Comparison of ENCODE assay signal across 16 mouse cellular contexts in the genomic region with DNA sequence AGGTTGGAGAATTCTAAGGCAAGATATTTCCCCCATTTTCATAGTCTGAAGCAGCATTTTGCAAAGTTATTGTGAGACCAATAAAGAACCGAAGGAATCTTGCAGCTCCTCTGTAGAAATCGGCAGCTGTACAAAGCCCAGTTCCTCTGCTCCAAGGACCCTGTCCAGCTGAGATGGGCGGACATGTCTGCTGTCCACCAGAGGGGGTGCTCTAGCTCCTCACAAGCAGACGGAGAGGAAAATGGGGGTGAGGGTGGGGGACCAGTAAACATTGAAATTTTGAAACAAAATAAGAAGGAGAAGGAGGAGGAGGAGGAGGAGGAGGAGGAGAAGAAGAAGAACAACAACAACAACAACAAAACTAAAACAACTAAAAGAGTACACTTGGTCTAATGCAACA. TPM values are rescaled to one million over a fixed set of nuclear protein-coding genes. Genes with fewer than 3 reads are reported as not detected.
A peak's percentile ranks its signal among the peaks of the same experiment; 100 is the strongest.
DNase-seq lines count a peak whose midpoint lies in the region; ATAC-seq and TF ChIP-seq lines count a peak whose summit lies in the region.
"Had no signal": no experiment of that assay in that cellular context is flagged by ENCODE, and none has a peak within 500 bp of the region (broad histone marks: within the 10 kb centered on the region; RNA-seq: fewer than 3 reads in every experiment).

No protein-coding gene starts in this region.

- H3K27ac ChIP-seq in embryonic facial prominence, embryonic 11.5 days (replicated peaks; ENCODE audit: low read depth, low read length): no peak overlapping the region
- H3K27ac ChIP-seq in embryonic facial prominence, embryonic 10.5 days (replicated peaks): no peak overlapping the region
- no peak overlapping the region for H3K27ac ChIP-seq in kidney, postnatal 0 days
- H3K27ac ChIP-seq in lung, embryonic 14.5 days (ENCODE audit: low read depth): no peak overlapping the region
- H3K27ac ChIP-seq in cortical plate, adult 2 months (ENCODE audit: insufficient read depth, low read length): no peak overlapping the region
- H3K27ac ChIP-seq: forebrain, embryonic 15.5 days; hindbrain, embryonic 12.5 days; limb, embryonic 10.5 days; midbrain, embryonic 15.5 days had no signal

- no peak overlapping the region for H3K9ac ChIP-seq in embryonic facial prominence, embryonic 11.5 days (replicated peaks; ENCODE audit: low read length)
- no peak overlapping the region for H3K9ac ChIP-seq in kidney, postnatal 0 days (ENCODE audit: low read depth, low read length)
- no peak overlapping the region for H3K9ac ChIP-seq in lung, embryonic 14.5 days
- H3K9ac ChIP-seq: forebrain, embryonic 15.5 days; hindbrain, embryonic 12.5 days; midbrain, embryonic 15.5 days had no signal

- TF ChIP-seq CTCF in kidney, postnatal 0 days (IDR thresholded peaks at IDR 0.05; ENCODE audit: low read depth): peak; percentile 57
- TF ChIP-seq CTCF in lung, embryonic 14.5 days (IDR thresholded peaks at IDR 0.05; ENCODE audit: low read depth): peak; percentile 40
- TF ChIP-seq CTCF in cortical plate, adult 2 months (IDR thresholded peaks at IDR 0.05; ENCODE audit: extremely low read depth, insufficient read depth, low read length): 0 out of 2 replicates have a peak, but pooled peaks have one; percentile 20

- no peak for TF ChIP-seq POLR2A in cortical plate, adult 2 months (IDR thresholded peaks at IDR 0.05; ENCODE audit: extremely low read depth, insufficient read depth, low read length)

- H3K9me3 ChIP-seq in embryonic facial prominence, embryonic 11.5 days (replicated peaks; ENCODE audit: control insufficient read depth, low read length): no peaks in the 10 kb centered on the region
- H3K9me3 ChIP-seq in embryonic facial prominence, embryonic 10.5 days: no peaks in the 10 kb centered on the region
- no peaks in the 10 kb centered on the region for H3K9me3 ChIP-seq in kidney, postnatal 0 days (replicated peaks; ENCODE audit: low read length)
- no peaks in the 10 kb centered on the region for H3K9me3 ChIP-seq in lung, embryonic 14.5 days (ENCODE audit: low read depth, low read length)
- H3K9me3 ChIP-seq: forebrain, embryonic 15.5 days; hindbrain, embryonic 12.5 days; limb, embryonic 10.5 days; midbrain, embryonic 15.5 days had no signal

- no peak overlapping the region for H3K4me2 ChIP-seq in embryonic facial prominence, embryonic 11.5 days (ENCODE audit: low read depth, low read length)
- no peak overlapping the region for H3K4me2 ChIP-seq in kidney, postnatal 0 days (ENCODE audit: low read length)
- no peak overlapping the region for H3K4me2 ChIP-seq in lung, embryonic 14.5 days
- H3K4me2 ChIP-seq: forebrain, embryonic 15.5 days; hindbrain, embryonic 12.5 days; midbrain, embryonic 15.5 days had no signal

- DNase-seq in embryonic facial prominence, embryonic 11.5 days (ENCODE audit: low spot score): peak; percentile 9
- DNase-seq in embryonic facial prominence, embryonic 10.5 days (ENCODE audit: low spot score): no peak
- peak; percentile 16 for DNase-seq in kidney, postnatal 0 days (ENCODE audit: low spot score)
- DNase-seq in kidney, adult 9 months: no peak
- DNase-seq in lung, embryonic 14.5 days: no peak
- DNase-seq in lung, postnatal 36 days: no peak
- DNase-seq in right cerebral cortex, adult 2 months (ENCODE audit: low spot score in 2 of 2): no peak
- DNase-seq: cerebellum, postnatal 25 days; heart, adult 18-20 months; layer of hippocampus, postnatal 36 days; thymus, postnatal 14 days had no signal

- ATAC-seq in embryonic facial prominence, embryonic 11.5 days (replicated peaks; ENCODE audit: insufficient number of reproducible peaks, low FRiP score, low TSS enrichment, low read depth): no peak
- ATAC-seq in kidney, postnatal 0 days (replicated peaks; ENCODE audit: low FRiP score, low read depth): no peak
- no peak for ATAC-seq in lung, embryonic 14.5 days (ENCODE audit: insufficient read depth)
- ATAC-seq: forebrain, embryonic 15.5 days; midbrain, embryonic 15.5 days had no signal

- H3K4me1 ChIP-seq in embryonic facial prominence, embryonic 11.5 days (ENCODE audit: control insufficient read depth, insufficient read depth, low read length): no peaks in the 10 kb centered on the region
- H3K4me1 ChIP-seq in embryonic facial prominence, embryonic 10.5 days: 0 out of 2 replicates have a peak, but pooled peaks cover 6% of the 10 kb centered on the region
- no peaks in the 10 kb centered on the region for H3K4me1 ChIP-seq in kidney, postnatal 0 days (replicated peaks; ENCODE audit: insufficient read depth, low read length)
- no peaks in the 10 kb centered on the region; the same call in 1 of the 2 replicates for H3K4me1 ChIP-seq in lung, embryonic 14.5 days (ENCODE audit: insufficient read depth)
- no peaks in the 10 kb centered on the region for H3K4me1 ChIP-seq in cortical plate, adult 2 months (ENCODE audit: control insufficient read depth, insufficient read depth, low read length)
- H3K4me1 ChIP-seq: forebrain, embryonic 15.5 days; hindbrain, embryonic 12.5 days; midbrain, embryonic 15.5 days had no signal

- 62% methylated on average over 4 of the region's 4 CpGs for WGBS in embryonic facial prominence, embryonic 11.5 days
- WGBS in embryonic facial prominence, embryonic 10.5 days: 69% methylated on average over 4 of the region's 4 CpGs
- 71% methylated on average over 4 of the region's 4 CpGs for WGBS in kidney, postnatal 0 days
- 71% methylated on average over 4 of the region's 4 CpGs for WGBS in lung, embryonic 14.5 days

- H3K36me3 ChIP-seq in embryonic facial prominence, embryonic 11.5 days (replicated peaks; ENCODE audit: control insufficient read depth, insufficient read depth, low read depth, low read length): no peaks in the 10 kb centered on the region
- H3K36me3 ChIP-seq in embryonic facial prominence, embryonic 10.5 days (replicated peaks): no peaks in the 10 kb centered on the region
- H3K36me3 ChIP-seq in kidney, postnatal 0 days (ENCODE audit: insufficient read depth, low read length): no peaks in the 10 kb centered on the region
- H3K36me3 ChIP-seq in lung, embryonic 14.5 days (ENCODE audit: insufficient read depth): no peaks in the 10 kb centered on the region
- H3K36me3 ChIP-seq: forebrain, embryonic 15.5 days; hindbrain, embryonic 12.5 days; limb, embryonic 10.5 days; midbrain, embryonic 15.5 days had no signal

- H3K4me3 ChIP-seq in embryonic facial prominence, embryonic 11.5 days (ENCODE audit: low read depth, low read length): no peak overlapping the region
- no peak overlapping the region for H3K4me3 ChIP-seq in embryonic facial prominence, embryonic 10.5 days
- no peak overlapping the region for H3K4me3 ChIP-seq in kidney, postnatal 0 days (replicated peaks; ENCODE audit: low read depth, low read length)
- H3K4me3 ChIP-seq in lung, embryonic 14.5 days (ENCODE audit: low read depth, low read length): no peak overlapping the region
- H3K4me3 ChIP-seq in cortical plate, adult 2 months (ENCODE audit: insufficient read depth, low read length): no peak overlapping the region
- H3K4me3 ChIP-seq: forebrain, embryonic 15.5 days; hindbrain, embryonic 12.5 days; limb, embryonic 10.5 days; midbrain, embryonic 15.5 days had no signal

- no peaks in the 10 kb centered on the region for H3K27me3 ChIP-seq in embryonic facial prominence, embryonic 11.5 days (ENCODE audit: control insufficient read depth, insufficient read depth, low read length)
- no peaks in the 10 kb centered on the region for H3K27me3 ChIP-seq in embryonic facial prominence, embryonic 10.5 days (replicated peaks; ENCODE audit: low read depth, poor library complexity, severe bottlenecking)
- no peaks in the 10 kb centered on the region for H3K27me3 ChIP-seq in kidney, postnatal 0 days (ENCODE audit: insufficient read depth, low read length)
- no peaks in the 10 kb centered on the region for H3K27me3 ChIP-seq in lung, embryonic 14.5 days (ENCODE audit: insufficient read depth, low read length)
- H3K27me3 ChIP-seq: forebrain, embryonic 15.5 days; hindbrain, embryonic 12.5 days; midbrain, embryonic 15.5 days had no signal

RNA-seq across cellular contexts. Expression of gene Appl2, which starts 12.1 kb away (rescaled TPM):
- 41.8 and 43.2 TPM in 2 replicates for polyA plus RNA-seq in embryonic facial prominence, embryonic 11.5 days (2014; fragmentation: Nextera tagmentation; extraction: Ambion mirVana)
- 39.6 and 40.6 TPM in 2 replicates for polyA plus RNA-seq in embryonic facial prominence, embryonic 10.5 days (2016; fragmentation: Nextera tagmentation; extraction: Ambion mirVana)
- polyA plus RNA-seq in kidney, postnatal 0 days (2015; fragmentation: Nextera tagmentation; extraction: Ambion mirVana): 31.7 and 32.4 TPM in 2 replicates
- polyA plus RNA-seq in lung, embryonic 14.5 days (2014; fragmentation: Nextera tagmentation; extraction: Ambion mirVana): 33.5 and 35.7 TPM in 2 replicates
- polyA plus RNA-seq in cortical plate, adult 2 months (2012; rRNA removed): 67.6 and 73.8 TPM in 2 replicates

Comparison
In these comparisons a context has a peak if more than half of its experiments do, and no peak if none do; other contexts are left out.
1. DNase-seq: peak in embryonic facial prominence, embryonic 11.5 days (single experiment) and kidney, postnatal 0 days (single experiment); none in embryonic facial prominence, embryonic 10.5 days (single experiment), kidney, adult 9 months (single experiment), lung, embryonic 14.5 days (single experiment), lung, postnatal 36 days (single experiment) and right cerebral cortex, adult 2 months (0 of 2).
2. Peak in every context shown above with its lines, with median percentiles within 50 percentile points of each other: CTCF ChIP-seq.